Mouse (Mus musculus) layer of hippocampus, postnatal 14 days (tissue): ENCODE measurements around the gene Hpn. TPM values are rescaled to one million over a fixed set of nuclear protein-coding genes. Genes with fewer than 3 reads are reported as not detected.

Experiments
- DNase-seq, 2 experiments: peaks; one replicate each; pipeline ENCODE4 v3.0.0; 2021 to 2022; ENCODE audit warnings: low spot score in 2 of 2, mixed read lengths in 1 of 2
- total RNA-seq, 2 experiments: library from RNA; stranded (reverse); gene quantifications; 2 replicates each; pipeline ENCODE4 v1.2.3; 2021

Gene Hpn
- total RNA-seq, 2 experiments from 2014 or later: 2.8 to 3.1 TPM

DNA sequence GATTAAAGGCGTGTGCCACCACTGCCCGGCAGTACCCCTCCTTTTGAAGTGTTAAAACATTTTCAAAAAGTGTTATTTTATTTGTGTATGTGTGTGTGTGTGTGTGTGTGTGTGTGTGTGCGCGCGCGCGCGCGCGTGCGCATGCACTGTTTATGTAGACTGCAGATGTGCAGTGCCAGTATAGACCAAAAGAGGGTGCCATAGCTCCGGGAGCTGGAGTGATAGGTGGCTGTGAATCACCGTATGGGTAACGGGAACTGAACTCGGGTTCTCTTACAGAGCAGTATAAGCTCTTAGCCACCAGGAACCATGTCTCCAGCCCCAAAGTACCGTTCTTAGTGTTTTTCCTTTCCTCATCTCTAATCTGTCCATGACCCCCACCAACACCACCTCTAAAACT lies 29.8 kb upstream of the Hpn start:
- DNase-seq: no peak

GRCm38 (mm10) chr7:31140941-31141340 lies 25.9 kb upstream of the Hpn start:
- DNase-seq: no peak

GRCm38 (mm10) chr7:31140302-31140701 lies 25.2 kb upstream of the Hpn start:
- DNase-seq: no peak

- DNase-seq: no peak
These were observed 24.7 kb upstream of the Hpn start for GRCm38 (mm10) chr7:31139765-31140164.

- no peak for DNase-seq
These were observed 20.6 kb upstream of the Hpn start for GRCm38 (mm10) chr7:31135717-31136116.

- no peak for DNase-seq
These were observed 16.8 kb upstream of the Hpn start for GRCm38 (mm10) chr7:31131866-31132265.

GRCm38 (mm10) chr7:31130841-31131240 lies 15.8 kb upstream of the Hpn start:
- peak; percentile 61 to 72 for DNase-seq

DNA sequence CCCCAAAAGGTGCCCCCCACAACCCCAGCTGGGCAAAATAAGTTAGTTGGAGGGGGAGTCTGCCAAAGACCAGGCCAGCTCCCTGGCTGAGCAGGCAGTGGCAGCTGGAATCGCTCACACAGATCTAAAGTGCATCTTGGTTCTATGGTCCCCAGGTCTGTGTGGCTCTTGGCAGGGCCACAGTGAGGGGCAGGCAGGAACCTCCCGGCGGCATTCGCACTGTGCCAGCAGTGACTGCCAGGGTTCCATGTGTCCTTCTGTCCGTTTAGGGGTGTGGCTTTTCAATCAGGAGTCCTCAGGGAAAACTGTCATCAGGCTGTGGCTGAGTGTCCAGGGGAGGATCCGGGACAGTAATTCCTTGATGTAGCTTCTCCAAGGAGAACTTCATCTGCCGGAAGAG lies 15.1 kb upstream of the Hpn start:
- no peak for DNase-seq

- no peak for DNase-seq
These were observed 13.1 kb upstream of the Hpn start for GRCm38 (mm10) chr7:31128157-31128705.

- DNase-seq: peak in 1 of 2 experiments; percentile 57
These were observed 12.0 kb upstream of the Hpn start, which contains the start of gene Scn1b for GRCm38 (mm10) chr7:31126851-31127724. Gene Scn1b (minus strand): TSS chr7:31127003.

DNA sequence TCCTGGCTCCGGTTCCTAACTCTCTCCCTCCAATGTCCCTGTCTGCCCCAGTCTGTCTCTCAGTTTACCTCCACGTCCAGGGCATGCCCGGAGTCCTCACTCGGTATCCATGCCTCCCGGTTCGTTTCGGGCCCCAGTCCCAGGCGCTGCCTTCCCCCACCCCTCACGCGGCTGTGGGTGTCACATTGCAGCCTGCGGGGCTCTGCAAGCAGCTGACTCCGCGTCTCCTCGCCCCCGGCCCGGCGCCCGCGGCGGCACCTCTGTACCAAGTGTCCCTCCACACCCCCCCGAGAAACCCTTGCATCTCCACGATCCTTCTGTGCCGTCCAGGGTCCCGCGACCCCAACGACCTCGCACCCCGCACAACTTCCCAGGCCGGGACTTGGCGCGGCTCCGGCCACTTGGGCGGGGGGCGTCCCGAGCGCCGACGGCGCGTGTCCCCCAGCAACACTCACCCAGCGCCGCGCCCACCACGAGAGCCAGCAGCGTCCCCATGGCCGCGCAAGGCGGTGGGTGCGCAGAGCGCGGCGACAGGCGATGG lies 11.2 kb upstream of the Hpn start:
- peak in 1 of 2 experiments; percentile 51 for DNase-seq

- no peak for DNase-seq
These were observed 10.0 kb upstream of the Hpn start for GRCm38 (mm10) chr7:31125116-31125515.

DNA sequence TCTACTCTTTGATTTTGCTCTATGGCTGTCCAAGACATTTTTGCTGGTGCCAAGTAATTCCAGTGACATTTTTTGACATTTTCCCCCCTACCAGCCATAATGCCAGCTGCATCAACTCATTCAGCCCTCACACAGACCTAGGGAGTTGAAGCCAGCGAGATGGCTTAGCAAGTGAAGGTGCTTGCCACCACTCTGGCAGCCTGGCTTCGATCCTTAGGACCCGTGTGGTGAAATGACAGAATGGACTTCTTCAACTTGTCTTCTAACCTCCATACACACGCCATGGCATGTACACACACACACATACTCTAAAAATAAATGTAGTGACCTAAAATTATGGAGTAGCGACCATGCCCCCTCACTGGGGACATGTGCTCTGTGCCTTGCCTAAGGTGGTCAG lies 9.3 kb upstream of the Hpn start:
- DNase-seq: no peak

DNA sequence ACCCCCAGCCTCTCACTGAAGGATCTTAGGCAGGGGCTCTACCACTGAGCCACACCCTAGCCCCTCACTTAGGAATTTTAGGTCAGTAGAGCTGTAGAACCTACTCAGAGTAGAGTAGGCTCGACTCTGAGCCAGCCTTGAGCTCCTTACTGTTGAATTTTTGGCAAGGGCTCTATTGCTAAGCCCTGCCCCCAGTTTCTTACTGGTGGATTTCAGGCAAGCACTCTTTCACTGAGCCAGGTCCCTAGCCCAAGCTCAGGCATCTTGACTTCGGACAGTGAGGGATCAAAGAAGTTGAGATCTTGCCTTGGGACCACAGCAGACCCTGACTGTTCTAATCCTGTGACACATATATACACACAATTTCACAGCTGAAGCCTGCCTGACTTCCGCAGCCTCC lies 8.6 kb upstream of the Hpn start:
- DNase-seq: no peak

GRCm38 (mm10) chr7:31122641-31123631 lies 7.8 kb upstream of the Hpn start:
- DNase-seq: no peak

GRCm38 (mm10) chr7:31119556-31119955 lies 4.5 kb upstream of the Hpn start:
- no peak for DNase-seq

GRCm38 (mm10) chr7:31118486-31118885 lies 3.4 kb upstream of the Hpn start:
- no peak for DNase-seq

DNA sequence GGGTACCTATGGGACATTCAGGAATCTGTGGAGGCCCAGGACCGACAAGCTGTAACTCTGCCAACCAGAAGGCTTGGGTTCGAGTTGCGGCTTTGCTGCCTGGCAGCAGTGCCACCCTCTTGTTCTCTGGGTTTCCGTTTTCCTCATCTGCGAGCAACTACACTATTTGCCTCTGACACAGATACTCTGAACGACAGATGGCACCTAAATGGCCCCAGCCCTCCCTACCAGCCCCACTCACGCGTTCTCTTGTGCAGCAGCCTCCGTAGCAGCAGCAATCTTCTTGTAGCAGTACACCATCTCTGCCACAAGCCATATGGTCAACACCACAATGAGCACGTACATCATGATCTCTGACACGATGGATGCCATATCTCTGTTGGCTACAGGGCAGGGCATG lies 2.4 kb upstream of the Hpn start:
- DNase-seq: peak in 1 of 2 experiments; percentile 70

DNA sequence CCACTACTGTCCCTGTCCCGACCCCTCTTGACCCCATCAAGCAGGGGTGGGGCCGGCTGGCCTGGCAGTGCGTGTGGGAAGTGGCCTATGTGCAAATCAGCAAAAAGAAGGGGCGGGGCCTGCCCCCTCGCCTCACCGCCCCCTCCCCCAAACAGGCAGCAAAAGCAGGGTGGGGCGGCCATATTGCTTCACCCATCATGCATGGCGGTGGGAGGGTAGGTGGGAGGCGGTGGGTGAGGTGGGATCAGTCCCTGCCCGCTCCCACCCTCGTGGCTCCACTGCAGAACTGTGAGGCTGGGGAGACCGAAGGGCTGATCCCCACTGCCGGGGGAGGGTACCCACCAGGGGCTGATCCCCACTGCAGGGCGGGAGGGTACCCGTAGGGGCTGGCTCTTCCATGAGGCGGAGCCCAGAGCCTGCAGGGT lies 1.6 kb upstream of the Hpn start:
- DNase-seq: no peak

DNA sequence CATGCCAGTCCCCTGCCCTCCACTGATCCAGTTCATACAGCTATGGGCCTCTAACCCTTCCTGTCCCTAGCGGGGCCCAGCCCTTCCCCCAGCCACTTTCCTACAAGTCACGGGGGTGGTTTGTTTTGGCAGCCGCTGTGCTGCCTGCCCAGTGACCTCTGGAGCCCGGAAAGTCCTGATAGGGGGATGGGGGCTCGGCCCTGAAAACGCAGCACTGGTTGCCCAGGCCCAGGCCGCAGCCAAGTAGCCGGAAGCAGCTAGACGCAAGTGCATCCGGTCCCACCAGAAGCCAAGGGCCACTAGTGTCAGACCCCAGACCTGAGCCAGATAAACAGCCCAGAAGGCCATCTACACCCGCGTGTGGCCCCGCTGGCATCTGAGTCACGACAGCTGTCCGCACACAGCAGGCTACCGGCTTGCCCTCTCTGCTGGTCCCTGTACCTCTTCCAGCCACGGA lies 525 bp upstream of the Hpn start:
- no peak for DNase-seq

GRCm38 (mm10) chr7:31114646-31115045 lies 444 bp downstream of the Hpn start:
- no peak for DNase-seq
